Mouse (Mus musculus) liver, embryonic 12.5 days (tissue): ENCODE measurements at regions not wholly inside any gene's neighbourhood (a gene's known extent, or its start where the extent isn't known, plus 50 kb on each side); places are given as distances from the start of the nearest gene placed in this dataset.

ENCODE experiments used
- ATAC-seq: fragments of 200-750 bp; cut with Nextera tagmentation; 2 replicates; pipeline ENCODE4 v1.8.0; 2017; ENCODE audit warnings: moderate number of reproducible peaks, mild to moderate bottlenecking, moderate library complexity
- H3K27ac ChIP-seq: fragments of 300-500 bp; sonication (generic); 2 replicates; pipeline ENCODE4 v1.5.1; 2016; ENCODE audit warnings: mild to moderate bottlenecking
- H3K27me3 ChIP-seq: fragments of 300-500 bp; sonication (generic); replicated peaks from 2 replicates; pipeline ENCODE4 v1.6.1; 2016; ENCODE audit warnings: mild to moderate bottlenecking, moderate library complexity
- H3K36me3 ChIP-seq: fragments of 300-500 bp; sonication (generic); 2 replicates; pipeline ENCODE4 v1.6.1; 2016; ENCODE audit warnings: mild to moderate bottlenecking, moderate library complexity
- H3K4me1 ChIP-seq: fragments of 300-500 bp; sonication (generic); 2 replicates; pipeline ENCODE4 v1.6.1; 2016
- H3K4me2 ChIP-seq: fragments of 300-500 bp; sonication (generic); 2 replicates; pipeline ENCODE4 v1.6.1; 2016; ENCODE audit warnings: mild to moderate bottlenecking, moderate library complexity
- H3K4me3 ChIP-seq: fragments of 300-500 bp; sonication (generic); 2 replicates; pipeline ENCODE4 v1.5.1; 2016; ENCODE audit warnings: mild to moderate bottlenecking, moderate library complexity
- H3K9ac ChIP-seq: fragments of 300-500 bp; sonication (generic); 2 replicates; pipeline ENCODE4 v1.6.1; 2016; ENCODE audit warnings: mild to moderate bottlenecking, moderate library complexity
- H3K9me3 ChIP-seq: fragments of 300-500 bp; sonication (generic); replicated peaks from 2 replicates; pipeline ENCODE4 v1.6.1; 2016; ENCODE audit warnings: mild to moderate bottlenecking, moderate library complexity
- WGBS: fragments of 180-500 bp; shearing (Covaris S2); methylation state at CpG from one replicate; pipeline ENCODE4 v1.1.7; 2016; ENCODE audit not compliant: insufficient replicate concordance; 5-methylcytosine and 5-hydroxymethylcytosine counted together

- 78% methylated on average over 10 of the region's 10 CpGs for WGBS
- Histone ChIP-seq H3K4me1 (0 out of 2 replicates have a peak, but pooled peaks cover 11% of the 10 kb centered on the region), H3K27me3 (peaks cover 6% of the 10 kb centered on the region; the same call in 1 of the 2 replicates), H3K27ac (no peak overlapping the region), H3K4me2 (no peak overlapping the region), H3K9ac (no peak overlapping the region), H3K36me3 (no peaks in the 10 kb centered on the region), H3K4me3 (no peak overlapping the region), H3K9me3 (no peaks in the 10 kb centered on the region)
- ATAC-seq: no peak
Measured at GRCm38 (mm10) chr10:117459651-117460365, 80.0 kb upstream of the Cpsf6 start.

- 57% methylated on average over 2 of the region's 2 CpGs for WGBS
- no peak overlapping the region for H3K4me3 ChIP-seq
- H3K27me3 ChIP-seq: peaks cover 6% of the 10 kb centered on the region; the same call in 1 of the 2 replicates
- no peak overlapping the region for H3K9ac ChIP-seq
- ATAC-seq: no peak
- H3K36me3 ChIP-seq: no peaks in the 10 kb centered on the region
- no peak overlapping the region for H3K27ac ChIP-seq
- 0 out of 2 replicates have a peak, but pooled peaks cover 11% of the 10 kb centered on the region for H3K4me1 ChIP-seq
- no peaks in the 10 kb centered on the region for H3K9me3 ChIP-seq
- no peak overlapping the region for H3K4me2 ChIP-seq
Measured at GRCm38 (mm10) chr10:117459041-117459475, 79.2 kb upstream of the Cpsf6 start.

- Histone ChIP-seq H3K36me3 (no peaks in the 10 kb centered on the region), H3K4me2 (no peak overlapping the region), H3K9ac (no peak overlapping the region), H3K27me3 (peaks cover 6% of the 10 kb centered on the region; the same call in 1 of the 2 replicates), H3K9me3 (no peaks in the 10 kb centered on the region), H3K4me3 (no peak overlapping the region), H3K27ac (no peak overlapping the region), H3K4me1 (0 out of 2 replicates have a peak, but pooled peaks cover 11% of the 10 kb centered on the region)
- WGBS: 55% methylated on average over 11 of the region's 11 CpGs
- ATAC-seq: no peak
Measured at GRCm38 (mm10) chr10:117458271-117459040, 78.6 kb upstream of the Cpsf6 start.

- Histone ChIP-seq H3K9ac (no peak overlapping the region), H3K4me2 (no peak overlapping the region), H3K9me3 (no peaks in the 10 kb centered on the region), H3K27ac (peak overlapping the region; percentile 76; the same call in 1 of the 2 replicates), H3K27me3 (peaks cover 6% of the 10 kb centered on the region; the same call in 1 of the 2 replicates), H3K36me3 (no peaks in the 10 kb centered on the region), H3K4me1 (peaks cover 12% of the 10 kb centered on the region), H3K4me3 (no peak overlapping the region)
- 52% methylated on average over 2 of the region's 2 CpGs for WGBS
- no peak for ATAC-seq
Measured at GRCm38 (mm10) chr10:117457701-117457950, 77.8 kb upstream of the Cpsf6 start.

- H3K9me3 ChIP-seq: no peaks in the 10 kb centered on the region
- H3K36me3 ChIP-seq: no peaks in the 10 kb centered on the region
- no peak overlapping the region for H3K4me3 ChIP-seq
- H3K4me2 ChIP-seq: no peak overlapping the region
- H3K27me3 ChIP-seq: peaks cover 6% of the 10 kb centered on the region; the same call in 1 of the 2 replicates
- 61% methylated on average over 18 of the region's 18 CpGs for WGBS
- H3K4me1 ChIP-seq: peaks cover 13% of the 10 kb centered on the region
- ATAC-seq: no peak
- no peak overlapping the region for H3K9ac ChIP-seq
- peak overlapping the region; percentile 76 for H3K27ac ChIP-seq
Measured at GRCm38 (mm10) chr10:117456904-117457700, 77.3 kb upstream of the Cpsf6 start.

- Histone ChIP-seq H3K9me3 (no peaks in the 10 kb centered on the region), H3K27ac (peak overlapping the region; percentile 79), H3K4me1 (peaks cover 13% of the 10 kb centered on the region), H3K9ac (no peak overlapping the region), H3K36me3 (no peaks in the 10 kb centered on the region), H3K4me2 (no peak overlapping the region), H3K27me3 (peaks cover 6% of the 10 kb centered on the region; the same call in 1 of the 2 replicates), H3K4me3 (no peak overlapping the region)
- peak; percentile 31 for ATAC-seq
- WGBS: 64% methylated on average over 8 of the region's 8 CpGs
Measured at GRCm38 (mm10) chr10:117456427-117456826, 76.6 kb upstream of the Cpsf6 start.

GRCm38 (mm10) chr10:117455595-117456302, 75.9 kb upstream of the Cpsf6 start:
- ATAC-seq: peak; percentile 35; the same call in 1 of the 2 replicates
- no peak overlapping the region for H3K4me3 ChIP-seq
- no peaks in the 10 kb centered on the region for H3K9me3 ChIP-seq
- H3K4me2 ChIP-seq: no peak overlapping the region
- H3K9ac ChIP-seq: no peak overlapping the region
- 58% methylated on average over 9 of the region's 9 CpGs for WGBS
- H3K4me1 ChIP-seq: peaks cover 13% of the 10 kb centered on the region
- H3K36me3 ChIP-seq: no peaks in the 10 kb centered on the region
- H3K27me3 ChIP-seq: peaks cover 6% of the 10 kb centered on the region; the same call in 1 of the 2 replicates
- H3K27ac ChIP-seq: peak overlapping the region; percentile 79

GRCm38 (mm10) chr10:117454711-117455591, 75.1 kb upstream of the Cpsf6 start:
- Histone ChIP-seq H3K27ac (0 out of 2 replicates have a peak overlapping the region, but pooled peaks have one; percentile 13), H3K9me3 (no peaks in the 10 kb centered on the region), H3K4me2 (no peak overlapping the region), H3K9ac (no peak overlapping the region), H3K36me3 (no peaks in the 10 kb centered on the region), H3K4me1 (peaks cover 13% of the 10 kb centered on the region), H3K4me3 (no peak overlapping the region), H3K27me3 (peaks cover 6% of the 10 kb centered on the region; the same call in 1 of the 2 replicates)
- no peak for ATAC-seq
- WGBS: 46% methylated on average over 12 of the region's 12 CpGs

- H3K4me3 ChIP-seq: no peak overlapping the region
- no peaks in the 10 kb centered on the region for H3K9me3 ChIP-seq
Measured at GRCm38 (mm10) chr10:117454171-117454500, 74.3 kb upstream of the Cpsf6 start.

GRCm38 (mm10) chr10:117453406-117454170, 73.8 kb upstream of the Cpsf6 start:
- Histone ChIP-seq H3K4me2 (no peak overlapping the region), H3K36me3 (no peaks in the 10 kb centered on the region), H3K27ac (no peak overlapping the region), H3K4me3 (no peak overlapping the region), H3K9me3 (no peaks in the 10 kb centered on the region), H3K4me1 (peaks cover 13% of the 10 kb centered on the region), H3K27me3 (peaks cover 6% of the 10 kb centered on the region; the same call in 1 of the 2 replicates), H3K9ac (no peak overlapping the region)
- 73% methylated on average over 7 of the region's 7 CpGs for WGBS
- no peak for ATAC-seq

More at GRCm38 (mm10) chr10:117454171-117454500, 74.3 kb upstream of the Cpsf6 start:
- Histone ChIP-seq H3K4me1 (peaks cover 13% of the 10 kb centered on the region), H3K9ac (no peak overlapping the region), H3K36me3 (no peaks in the 10 kb centered on the region), H3K27ac (no peak overlapping the region), H3K4me2 (no peak overlapping the region), H3K27me3 (peaks cover 6% of the 10 kb centered on the region; the same call in 1 of the 2 replicates)
- no peak for ATAC-seq
- 73% methylated on average over 3 of the region's 3 CpGs for WGBS
